Mouse (Mus musculus) lung, adult 2 months (tissue): ENCODE data around the gene Tmem53.

Source experiments
- CTCF ChIP-seq: fragments of 200-500 bp; IDR thresholded peaks from 2 replicates; pipeline ENCODE4 v1.5.1; 2011; ENCODE audit warnings: mild to moderate bottlenecking, low read length, control low read depth; ENCODE audit not compliant: insufficient read depth
- POLR2A ChIP-seq: fragments of 200-500 bp; IDR thresholded peaks from 2 replicates; pipeline ENCODE4 v1.6.1; 2011; ENCODE audit warnings: low read depth, mild to moderate bottlenecking, control low read depth, low read length, borderline replicate concordance; ENCODE audit errors: extremely low read depth

GRCm38 (mm10) chr4:117283271-117284191 is 31.8 kb downstream of the Tmem53 start:
- TF ChIP-seq POLR2A (no peak), CTCF (no peak)
